Mouse (Mus musculus) limb, embryonic 15.5 days (tissue): ENCODE data around the gene Pign. TPM values are rescaled to one million over a fixed set of nuclear protein-coding genes. Genes with fewer than 3 reads are reported as not detected.

Source experiments
- ATAC-seq: fragments of 200-750 bp; cut with Nextera tagmentation; 2 replicates; pipeline ENCODE4 v1.8.0; 2017; ENCODE audit warnings: low read depth, moderate TSS enrichment; ENCODE audit not compliant: insufficient number of reproducible peaks, low FRiP score, low TSS enrichment
- H3K27ac ChIP-seq: fragments of 300-500 bp; sonication (generic); 2 replicates; pipeline ENCODE4 v1.5.1; 2015; ENCODE audit warnings: moderate library complexity, mild to moderate bottlenecking, inconsistent platforms
- H3K27me3 ChIP-seq: fragments of 300-500 bp; sonication (generic); 2 replicates; pipeline ENCODE4 v1.6.1; 2015; ENCODE audit warnings: inconsistent platforms
- H3K36me3 ChIP-seq: fragments of 300-500 bp; sonication (generic); 2 replicates; pipeline ENCODE4 v1.6.1; 2015; ENCODE audit warnings: inconsistent platforms
- H3K4me1 ChIP-seq: fragments of 300-500 bp; sonication (generic); 2 replicates; pipeline ENCODE4 v1.6.1; 2015; ENCODE audit warnings: inconsistent platforms
- H3K4me2 ChIP-seq: fragments of 300-500 bp; sonication (generic); 2 replicates; pipeline ENCODE4 v1.6.1; 2015; ENCODE audit warnings: mild to moderate bottlenecking, inconsistent platforms
- H3K4me3 ChIP-seq: fragments of 300-500 bp; sonication (generic); 2 replicates; pipeline ENCODE4 v1.5.1; 2015; ENCODE audit warnings: mild to moderate bottlenecking, inconsistent platforms
- H3K9ac ChIP-seq: fragments of 300-500 bp; sonication (generic); 2 replicates; pipeline ENCODE4 v1.6.1; 2015; ENCODE audit warnings: inconsistent platforms
- H3K9me3 ChIP-seq: fragments of 300-500 bp; sonication (generic); 2 replicates; pipeline ENCODE4 v1.6.1; 2016; ENCODE audit warnings: inconsistent platforms
- WGBS: fragments of 180-500 bp; shearing (Covaris S2); methylation state at CpG from one replicate; pipeline ENCODE4 v1.1.7; 2015; 5-methylcytosine and 5-hydroxymethylcytosine counted together
- polyA plus RNA-seq: library from polyadenylated mRNA; unstranded; fragments of >200 nt; fragmentation: Nextera tagmentation; extraction: Ambion mirVana; gene quantifications from 2 replicates; pipeline ENCODE4 v1.2.1, GENCODE M21; 2015

Pign gene
- polyA plus RNA-seq, 1 experiment from 2014 or later, result 14.1 TPM

- H3K27ac ChIP-seq, result no peak overlapping the region
- no peaks in the 10 kb centered on the region for H3K27me3 ChIP-seq
- no peak overlapping the region for H3K4me3 ChIP-seq
- no peaks in the 10 kb centered on the region; the same call in 1 of the 2 replicates for H3K4me1 ChIP-seq
- no peak overlapping the region for H3K9ac ChIP-seq
- no peak overlapping the region for H3K4me2 ChIP-seq
- H3K36me3 ChIP-seq, result peaks cover 16% of the 10 kb centered on the region; the same call in 1 of the 2 replicates
- no peak for ATAC-seq
- WGBS, result 20% methylated on average over 3 of the region's 3 CpGs
- H3K9me3 ChIP-seq, result no peaks in the 10 kb centered on the region
Measured at GRCm38 (mm10) chr1:105660015-105660414, 3.5 kb downstream of the Pign start.

- no peak overlapping the region for H3K4me2 ChIP-seq
- no peak overlapping the region for H3K27ac ChIP-seq
- no peaks in the 10 kb centered on the region for H3K9me3 ChIP-seq
- no peaks in the 10 kb centered on the region for H3K27me3 ChIP-seq
- no peak for ATAC-seq
- H3K4me3 ChIP-seq, result no peak overlapping the region
- no peak overlapping the region for H3K9ac ChIP-seq
- H3K36me3 ChIP-seq, result peaks cover 21% of the 10 kb centered on the region; the same call in 1 of the 2 replicates
- H3K4me1 ChIP-seq, result no peaks in the 10 kb centered on the region
- 90% methylated on average over 1 of the region's 1 CpGs for WGBS
Measured at GRCm38 (mm10) chr1:105653981-105654380, 9.5 kb downstream of the Pign start.

GRCm38 (mm10) chr1:105650650-105651049, 12.8 kb downstream of the Pign start:
- Histone ChIP-seq H3K4me2 (no peak overlapping the region), H3K9me3 (no peaks in the 10 kb centered on the region), H3K9ac (no peak overlapping the region), H3K27me3 (no peaks in the 10 kb centered on the region), H3K4me3 (no peak overlapping the region), H3K27ac (no peak overlapping the region), H3K4me1 (no peaks in the 10 kb centered on the region), H3K36me3 (peaks cover 21% of the 10 kb centered on the region)
- 92% methylated on average over 1 of the region's 1 CpGs for WGBS
- ATAC-seq, result no peak

- Histone ChIP-seq H3K9me3 (no peaks in the 10 kb centered on the region), H3K27ac (no peak overlapping the region), H3K4me1 (no peaks in the 10 kb centered on the region), H3K36me3 (peaks cover 30% of the 10 kb centered on the region), H3K4me2 (no peak overlapping the region), H3K4me3 (no peak overlapping the region), H3K27me3 (no peaks in the 10 kb centered on the region), H3K9ac (no peak overlapping the region)
- no peak for ATAC-seq
- WGBS, result 78% methylated on average over 3 of the region's 3 CpGs
Measured at GRCm38 (mm10) chr1:105644093-105644492, 19.4 kb downstream of the Pign start.

- Histone ChIP-seq H3K27me3 (no peaks in the 10 kb centered on the region), H3K4me2 (no peak overlapping the region), H3K27ac (no peak overlapping the region), H3K4me3 (no peak overlapping the region), H3K9ac (no peak overlapping the region), H3K36me3 (no peaks in the 10 kb centered on the region), H3K4me1 (no peaks in the 10 kb centered on the region), H3K9me3 (no peaks in the 10 kb centered on the region)
- WGBS, result 36% methylated on average over 3 of the region's 3 CpGs
- ATAC-seq, result no peak
Measured at GRCm38 (mm10) chr1:105630481-105630880, 33.0 kb downstream of the Pign start.

GRCm38 (mm10) chr1:105589673-105590072, 73.8 kb downstream of the Pign start:
- Histone ChIP-seq H3K9me3 (no peaks in the 10 kb centered on the region), H3K27ac (no peak overlapping the region), H3K4me2 (no peak overlapping the region), H3K4me1 (no peaks in the 10 kb centered on the region), H3K4me3 (no peak overlapping the region), H3K9ac (no peak overlapping the region), H3K36me3 (peaks cover 4% of the 10 kb centered on the region; the same call in 1 of the 2 replicates), H3K27me3 (no peaks in the 10 kb centered on the region)
- WGBS, result 38% methylated on average over 2 of the region's 2 CpGs
- no peak for ATAC-seq

- Histone ChIP-seq H3K27me3 (no peaks in the 10 kb centered on the region), H3K36me3 (peaks cover 8% of the 10 kb centered on the region; the same call in 1 of the 2 replicates), H3K4me1 (no peaks in the 10 kb centered on the region), H3K4me3 (no peak overlapping the region), H3K9ac (no peak overlapping the region), H3K9me3 (no peaks in the 10 kb centered on the region), H3K4me2 (no peak overlapping the region), H3K27ac (no peak overlapping the region)
- ATAC-seq, result no peak
- 79% methylated on average over 5 of the region's 5 CpGs for WGBS
Measured at GRCm38 (mm10) chr1:105588697-105589096, 74.8 kb downstream of the Pign start.

GRCm38 (mm10) chr1:105582800-105583199, 80.7 kb downstream of the Pign start:
- no peaks in the 10 kb centered on the region for H3K27me3 ChIP-seq
- no peaks in the 10 kb centered on the region for H3K9me3 ChIP-seq
- no peaks in the 10 kb centered on the region for H3K4me1 ChIP-seq
- no peak overlapping the region for H3K9ac ChIP-seq
- 84% methylated on average over 1 of the region's 1 CpGs for WGBS
- no peak overlapping the region for H3K4me3 ChIP-seq
- H3K36me3 ChIP-seq, result peaks cover 19% of the 10 kb centered on the region
- no peak overlapping the region for H3K4me2 ChIP-seq
- ATAC-seq, result no peak
- H3K27ac ChIP-seq, result no peak overlapping the region

GRCm38 (mm10) chr1:105580909-105581308, 82.6 kb downstream of the Pign start:
- no peak for ATAC-seq
- 85% methylated on average over 2 of the region's 2 CpGs for WGBS
- Histone ChIP-seq H3K27ac (no peak overlapping the region), H3K4me3 (no peak overlapping the region), H3K9ac (no peak overlapping the region), H3K4me1 (no peaks in the 10 kb centered on the region), H3K9me3 (no peaks in the 10 kb centered on the region), H3K4me2 (no peak overlapping the region), H3K36me3 (peaks cover 27% of the 10 kb centered on the region), H3K27me3 (no peaks in the 10 kb centered on the region)

GRCm38 (mm10) chr1:105566051-105566450, 97.4 kb downstream of the Pign start:
- Histone ChIP-seq H3K9ac (no peak overlapping the region), H3K4me3 (no peak overlapping the region), H3K4me1 (no peaks in the 10 kb centered on the region), H3K9me3 (no peaks in the 10 kb centered on the region), H3K4me2 (no peak overlapping the region), H3K27me3 (no peaks in the 10 kb centered on the region), H3K36me3 (peaks cover 9% of the 10 kb centered on the region), H3K27ac (no peak overlapping the region)
- ATAC-seq, result no peak
- WGBS, result 85% methylated on average over 3 of the region's 3 CpGs

GRCm38 (mm10) chr1:105564289-105564688, 99.2 kb downstream of the Pign start:
- Histone ChIP-seq H3K27ac (no peak overlapping the region), H3K4me2 (no peak overlapping the region), H3K27me3 (no peaks in the 10 kb centered on the region), H3K4me3 (no peak overlapping the region), H3K4me1 (no peaks in the 10 kb centered on the region), H3K9ac (no peak overlapping the region), H3K36me3 (peaks cover 9% of the 10 kb centered on the region), H3K9me3 (no peaks in the 10 kb centered on the region)
- ATAC-seq, result no peak
- WGBS, result 89% methylated on average over 1 of the region's 1 CpGs

GRCm38 (mm10) chr1:105563821-105564220, 99.7 kb downstream of the Pign start:
- no peak overlapping the region for H3K4me3 ChIP-seq
- H3K4me2 ChIP-seq, result no peak overlapping the region
- 85% methylated on average over 2 of the region's 2 CpGs for WGBS
- no peaks in the 10 kb centered on the region for H3K27me3 ChIP-seq
- no peaks in the 10 kb centered on the region for H3K9me3 ChIP-seq
- no peak overlapping the region for H3K27ac ChIP-seq
- no peak overlapping the region for H3K9ac ChIP-seq
- ATAC-seq, result no peak
- H3K4me1 ChIP-seq, result no peaks in the 10 kb centered on the region
- H3K36me3 ChIP-seq, result peaks cover 9% of the 10 kb centered on the region

GRCm38 (mm10) chr1:105556078-105556477, 107.4 kb downstream of the Pign start:
- Histone ChIP-seq H3K9ac (no peak overlapping the region), H3K4me3 (no peak overlapping the region), H3K36me3 (no peaks in the 10 kb centered on the region), H3K9me3 (no peaks in the 10 kb centered on the region), H3K4me1 (no peaks in the 10 kb centered on the region), H3K27ac (no peak overlapping the region), H3K4me2 (no peak overlapping the region), H3K27me3 (no peaks in the 10 kb centered on the region)
- no peak for ATAC-seq
